Mouse (Mus musculus) urinary bladder, postnatal 36 days (tissue): ENCODE results near the gene Csf2.

Source experiments
- DNase-seq, 2 experiments: peaks; one replicate each; pipeline ENCODE4 v3.0.0; 2022; ENCODE audit warnings: low spot score in 2 of 2, mixed read lengths in 1 of 2

Gene Csf2

GRCm38 (mm10) chr11:54236939-54237338 is 12.5 kb downstream of the Csf2 start:
- peak in 1 of 2 experiments; percentile 17 for DNase-seq

GRCm38 (mm10) chr11:54227478-54227877 is 22.0 kb downstream of the Csf2 start:
- DNase-seq = no peak

- no peak for DNase-seq
Measured at GRCm38 (mm10) chr11:54224475-54224986, 24.9 kb downstream of the Csf2 start.

- DNase-seq = no peak
Measured at GRCm38 (mm10) chr11:54223637-54224474, 25.6 kb downstream of the Csf2 start.

- DNase-seq = no peak
Measured at GRCm38 (mm10) chr11:54219903-54220740, 29.3 kb downstream of the Csf2 start.

GRCm38 (mm10) chr11:54219191-54219590 is 30.3 kb downstream of the Csf2 start:
- DNase-seq = no peak

GRCm38 (mm10) chr11:54217384-54217783 is 32.1 kb downstream of the Csf2 start:
- DNase-seq = no peak

- no peak for DNase-seq
Measured at GRCm38 (mm10) chr11:54216091-54216490, 33.4 kb downstream of the Csf2 start.

GRCm38 (mm10) chr11:54214499-54215443 is 34.7 kb downstream of the Csf2 start:
- peak; percentile 70 to 81 for DNase-seq

GRCm38 (mm10) chr11:54213631-54214030 is 35.8 kb downstream of the Csf2 start:
- no peak for DNase-seq

- no peak for DNase-seq
Measured at GRCm38 (mm10) chr11:54206993-54207392, 42.5 kb downstream of the Csf2 start.

- DNase-seq = no peak
Measured at GRCm38 (mm10) chr11:54205366-54205765, 44.1 kb downstream of the Csf2 start.

- DNase-seq = no peak
Measured at GRCm38 (mm10) chr11:54204781-54205180, 44.7 kb downstream of the Csf2 start.

GRCm38 (mm10) chr11:54203162-54203561 is 46.3 kb downstream of the Csf2 start:
- no peak for DNase-seq

GRCm38 (mm10) chr11:54201881-54202685 is 47.4 kb downstream of the Csf2 start:
- DNase-seq = no peak

GRCm38 (mm10) chr11:54201287-54201773 is 48.1 kb downstream of the Csf2 start:
- DNase-seq = no peak
